Mouse (Mus musculus) embryonic fibroblast, embryonic 13.5 days (primary cell): ENCODE measurements around the gene Caln1.

Experiments
- CTCF ChIP-seq: IDR thresholded peaks from 2 replicates; pipeline ENCODE4 v1.5.1; 2011; ENCODE audit warnings: mild to moderate bottlenecking, control low read depth, low read length, moderate library complexity, borderline replicate concordance; ENCODE audit not compliant: insufficient read depth
- POLR2A ChIP-seq: IDR thresholded peaks from 2 replicates; pipeline ENCODE4 v1.6.1; 2011; ENCODE audit warnings: low read depth, mild to moderate bottlenecking, control low read depth, low read length, moderate library complexity

GRCm38 (mm10) chr5:130405201-130405600 is 35.9 kb downstream of the Caln1 start:
- TF ChIP-seq POLR2A = no peak
- peak; percentile 89 for TF ChIP-seq CTCF
